Mouse (Mus musculus) layer of hippocampus, adult 9-11 months (tissue): ENCODE data around the gene Tle1.
A peak's percentile ranks its signal among the peaks of the same experiment; 100 is the strongest.

Experiments used
- DNase-seq: peaks from one replicate; pipeline ENCODE4 v3.0.0; 2022

Gene Tle1

DNA sequence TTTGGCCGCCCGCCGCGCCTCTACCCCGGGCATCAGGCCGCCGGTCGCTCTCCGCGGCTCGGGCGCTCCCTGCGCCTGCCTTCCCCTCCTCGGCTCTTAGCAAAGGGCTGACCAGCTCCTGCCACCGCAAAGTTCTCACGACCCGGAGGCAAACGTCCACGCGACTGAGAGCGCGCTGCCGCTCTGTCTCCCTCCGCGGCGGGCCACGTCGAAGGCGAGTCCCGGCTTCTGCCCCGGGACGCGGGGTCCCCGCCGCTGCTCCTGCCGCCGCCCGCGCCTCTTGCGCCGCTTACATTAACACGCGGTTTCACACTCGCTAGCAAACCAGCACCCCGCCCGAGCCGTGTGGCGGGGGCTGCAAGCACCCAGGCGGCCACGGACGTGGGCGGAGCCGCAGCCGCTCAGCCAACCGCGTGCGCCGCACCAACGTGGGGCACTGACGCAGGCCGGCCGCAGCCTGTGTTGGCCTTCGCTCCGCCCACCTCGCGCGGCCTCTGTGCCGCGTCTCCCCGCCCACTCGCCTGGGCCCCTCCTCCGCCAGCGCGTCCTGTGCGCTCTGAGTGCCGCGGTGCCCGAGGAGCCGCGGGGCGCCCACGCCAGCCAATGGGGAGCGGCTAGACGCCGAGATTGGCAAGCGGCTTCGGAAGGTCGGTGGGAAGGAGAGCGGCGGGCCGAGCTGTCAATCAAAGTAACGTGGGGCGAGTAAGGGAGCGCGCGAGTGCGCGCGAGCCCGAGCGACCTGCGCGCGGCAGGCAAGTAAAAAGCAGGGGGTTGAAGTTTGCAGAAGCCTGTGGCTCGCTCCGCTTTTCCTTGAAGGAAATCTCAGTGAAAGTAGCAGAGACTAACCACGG is at the start of gene Tle1:
TSS of gene Tle1 (minus strand) at position 361 of the 851 bp plus-strand sequence.
- peak; percentile 100 for DNase-seq

DNA sequence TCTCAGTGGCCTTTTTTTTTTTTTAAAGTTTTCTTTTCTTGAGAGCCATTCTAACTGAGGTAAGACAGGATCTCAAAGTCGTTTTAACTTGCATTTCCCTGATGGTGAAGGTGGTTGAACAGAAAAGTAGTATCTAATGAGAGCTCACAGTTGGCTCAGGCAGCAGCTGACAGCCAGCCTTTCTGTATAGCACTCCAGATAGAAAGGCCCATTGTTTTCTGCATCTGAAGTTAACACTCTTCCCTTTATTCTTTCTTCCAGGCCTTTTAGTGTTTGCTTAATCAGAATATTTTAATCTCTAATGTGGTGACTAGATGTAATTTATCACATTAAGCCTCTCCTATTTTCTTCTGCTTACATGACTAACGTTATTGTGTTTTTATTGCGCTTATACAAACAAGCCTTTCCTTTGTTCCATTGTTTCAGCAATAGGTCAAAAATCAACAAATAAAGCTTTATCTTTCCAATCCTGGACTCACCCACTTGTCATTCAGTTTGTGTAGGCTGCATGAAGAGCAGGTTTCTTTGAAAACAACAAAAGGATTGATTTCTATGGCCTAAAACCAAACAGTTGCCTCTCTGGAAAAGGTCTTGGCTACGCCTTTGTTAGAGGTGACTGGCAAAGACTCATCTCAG is 33.0 kb upstream of the Tle1 start:
- peak; percentile 7 for DNase-seq

DNA sequence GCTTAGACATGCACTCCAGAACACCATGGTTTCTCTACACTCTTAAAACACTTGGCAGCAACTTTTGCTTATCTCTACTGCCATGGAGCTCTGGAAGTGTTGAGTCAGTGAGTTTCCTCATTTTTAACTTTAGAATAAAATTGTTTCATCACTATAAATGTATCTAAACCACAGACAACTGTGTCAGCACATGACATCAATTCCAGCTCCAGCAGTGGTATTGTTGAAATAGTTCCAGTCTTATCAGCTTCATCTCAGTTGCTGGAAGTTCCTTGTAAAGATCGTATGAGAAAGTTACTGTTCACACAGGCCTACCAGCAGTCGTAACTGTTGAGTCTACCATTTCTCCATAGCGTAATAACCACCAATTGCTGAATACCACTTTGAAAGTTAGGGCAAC is 31.5 kb upstream of the Tle1 start:
- DNase-seq, result no peak

DNA sequence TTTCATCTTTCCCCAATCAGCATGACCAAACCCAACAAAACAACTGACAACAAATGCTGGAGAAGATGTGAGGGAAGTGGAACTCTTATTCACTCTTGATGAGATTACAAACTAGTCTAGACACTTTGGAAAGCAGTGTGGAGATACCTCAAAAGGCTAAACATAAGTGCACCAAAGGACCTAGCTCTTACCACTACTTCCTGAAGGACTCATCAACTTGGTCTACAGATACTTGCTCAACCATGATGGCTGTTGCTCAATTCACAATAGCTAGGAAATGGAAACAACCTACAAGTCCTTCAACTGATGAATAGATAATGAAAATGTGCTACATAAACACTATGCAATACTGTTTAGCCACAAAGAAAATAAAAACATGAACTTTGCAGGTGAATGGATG is 30.1 kb upstream of the Tle1 start:
- no peak for DNase-seq

DNA sequence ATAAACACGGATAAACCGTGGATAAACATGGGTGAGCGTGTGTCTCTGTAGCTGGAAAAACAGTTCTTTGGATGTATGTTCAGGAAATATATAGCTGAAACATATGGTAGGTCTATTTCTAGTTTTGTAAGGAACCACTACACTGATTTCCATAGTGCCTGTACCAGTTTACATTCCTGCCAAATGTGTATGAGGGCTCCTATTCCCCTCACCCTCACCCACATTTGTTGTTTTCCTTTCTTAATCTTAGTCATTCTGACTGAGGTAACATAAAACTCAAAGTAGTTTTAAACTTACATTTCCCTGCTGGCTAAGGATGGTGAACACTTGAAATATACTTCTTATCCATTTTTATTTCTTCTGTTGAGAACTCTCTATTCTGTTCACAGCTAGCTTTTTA is 20.9 kb upstream of the Tle1 start:
- DNase-seq, result no peak

DNA sequence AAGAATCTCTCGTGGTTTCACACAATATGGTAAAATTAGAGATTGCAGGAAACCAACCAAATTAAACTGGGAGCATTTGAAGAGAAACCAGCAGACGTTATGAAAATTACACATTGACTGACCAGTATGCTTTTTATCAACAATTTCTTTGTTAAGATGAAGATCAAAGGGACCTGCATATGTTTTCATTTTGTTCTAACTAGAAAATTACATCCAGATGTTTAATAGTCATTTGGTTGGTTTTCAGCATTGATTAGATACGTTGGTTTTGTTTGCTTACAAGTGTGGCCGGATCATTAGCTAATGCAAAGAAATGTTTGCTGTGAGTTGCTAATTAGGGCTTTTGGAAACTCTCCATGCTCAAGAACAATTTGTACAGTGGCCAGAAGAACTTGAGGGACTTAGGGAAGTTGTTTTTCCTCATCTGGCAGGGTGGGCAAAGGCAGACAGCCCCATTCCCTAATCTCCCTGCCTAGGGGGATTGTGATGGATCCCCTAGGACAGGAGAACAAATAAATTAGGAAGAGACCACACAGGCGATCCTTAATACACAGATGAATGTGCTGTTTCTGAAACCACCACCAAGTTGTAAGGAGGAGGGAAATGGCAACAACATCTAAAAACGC is 3.8 kb upstream of the Tle1 start:
- DNase-seq, result no peak

DNA sequence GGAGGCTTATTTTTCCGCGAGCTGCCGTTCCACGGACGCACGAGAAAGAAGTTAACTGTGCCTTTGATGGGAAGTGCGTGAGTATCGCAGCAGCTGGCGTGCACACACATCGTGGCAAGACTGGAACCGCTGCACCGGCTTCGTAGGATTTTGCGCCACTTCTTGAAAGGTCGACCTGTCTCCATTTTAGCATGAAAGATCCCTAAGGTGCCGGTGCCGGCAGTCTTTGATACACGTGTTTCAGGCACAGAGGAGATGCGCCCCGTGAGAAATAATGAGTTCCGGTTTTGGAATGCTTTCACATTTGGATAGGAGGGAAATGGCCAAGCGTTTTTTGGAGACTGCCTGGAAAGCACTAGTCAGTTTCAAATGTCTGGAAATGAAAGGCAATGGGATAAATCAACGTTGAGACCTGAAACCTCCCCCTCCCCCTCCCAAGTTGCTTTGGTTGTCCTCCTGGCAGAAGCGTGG is 837 bp upstream of the Tle1 start:
- no peak for DNase-seq

DNA sequence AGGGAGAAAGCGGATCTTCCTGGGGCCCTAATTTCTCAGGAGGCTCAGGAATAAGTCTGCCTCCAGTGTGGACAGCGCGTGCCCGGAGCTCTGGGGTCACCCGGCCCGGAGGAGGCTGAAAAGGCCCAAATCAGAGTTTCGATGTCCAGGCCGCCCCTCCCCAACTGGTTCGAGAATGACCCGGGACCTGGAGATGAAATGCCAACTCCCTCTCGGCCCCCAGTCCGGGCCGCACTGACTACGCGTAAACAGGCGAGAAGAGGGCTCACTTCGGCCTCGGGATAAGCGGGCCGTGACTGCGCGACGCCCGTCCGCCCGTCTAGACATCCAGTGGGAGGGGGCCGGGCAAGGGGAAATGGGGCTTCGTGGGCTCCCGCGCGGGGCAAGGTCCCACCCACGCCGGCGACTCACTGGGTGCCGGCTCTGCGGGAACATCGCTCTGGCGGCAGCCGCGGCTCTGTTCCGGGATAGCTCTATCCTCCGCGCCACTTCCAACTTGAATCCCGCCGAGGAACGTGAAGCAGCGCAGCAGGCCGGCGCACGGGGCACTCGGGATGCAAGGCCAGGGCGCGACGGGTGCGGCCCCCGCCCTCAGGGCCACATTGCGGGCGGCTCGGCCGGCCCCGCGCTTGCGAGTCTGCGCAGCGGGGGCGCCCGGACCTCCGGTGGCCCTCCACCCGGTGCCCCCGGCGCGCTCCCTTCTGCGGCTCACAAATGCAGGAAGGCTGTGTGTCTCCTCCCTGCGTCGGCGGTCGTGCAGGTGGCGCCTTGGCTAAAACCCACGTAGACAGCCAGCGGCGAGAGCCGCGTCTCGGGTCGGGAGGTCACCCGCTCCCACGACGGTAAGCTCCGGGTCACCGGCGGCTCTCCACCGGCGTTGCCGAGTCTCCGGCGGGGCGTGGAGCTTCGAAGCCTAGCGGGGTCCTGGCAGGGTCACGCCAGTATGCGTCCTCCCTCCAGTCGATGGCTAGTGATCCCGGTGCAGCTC is 854 bp downstream of the Tle1 start:
- peak; percentile 48 for DNase-seq

DNA sequence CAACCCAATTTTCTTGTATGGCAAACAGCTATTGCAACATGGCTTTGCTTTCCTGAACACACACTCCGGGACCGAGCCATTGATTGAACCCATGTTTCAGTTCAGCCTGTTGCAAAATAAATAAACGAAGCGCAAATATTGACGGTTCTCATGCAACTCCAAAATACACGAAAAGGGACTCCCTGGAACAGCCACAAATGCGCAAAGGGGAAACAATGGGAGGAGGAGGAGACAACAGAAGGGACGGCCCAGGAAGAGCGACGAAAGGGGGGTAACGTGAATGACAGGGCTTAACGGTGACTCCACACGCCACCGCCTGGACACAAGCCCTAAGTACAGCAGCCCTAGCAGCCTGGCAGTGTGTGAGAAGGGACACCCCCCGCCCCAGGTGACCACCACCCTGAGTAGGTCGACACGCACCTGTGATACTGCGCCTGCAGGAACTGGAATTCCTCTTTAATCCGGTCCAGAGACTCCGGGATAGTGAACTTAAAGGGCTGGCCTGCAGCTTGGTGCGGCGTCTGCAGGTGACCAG is 1.8 kb downstream of the Tle1 start:
- peak; percentile 88 for DNase-seq

DNA sequence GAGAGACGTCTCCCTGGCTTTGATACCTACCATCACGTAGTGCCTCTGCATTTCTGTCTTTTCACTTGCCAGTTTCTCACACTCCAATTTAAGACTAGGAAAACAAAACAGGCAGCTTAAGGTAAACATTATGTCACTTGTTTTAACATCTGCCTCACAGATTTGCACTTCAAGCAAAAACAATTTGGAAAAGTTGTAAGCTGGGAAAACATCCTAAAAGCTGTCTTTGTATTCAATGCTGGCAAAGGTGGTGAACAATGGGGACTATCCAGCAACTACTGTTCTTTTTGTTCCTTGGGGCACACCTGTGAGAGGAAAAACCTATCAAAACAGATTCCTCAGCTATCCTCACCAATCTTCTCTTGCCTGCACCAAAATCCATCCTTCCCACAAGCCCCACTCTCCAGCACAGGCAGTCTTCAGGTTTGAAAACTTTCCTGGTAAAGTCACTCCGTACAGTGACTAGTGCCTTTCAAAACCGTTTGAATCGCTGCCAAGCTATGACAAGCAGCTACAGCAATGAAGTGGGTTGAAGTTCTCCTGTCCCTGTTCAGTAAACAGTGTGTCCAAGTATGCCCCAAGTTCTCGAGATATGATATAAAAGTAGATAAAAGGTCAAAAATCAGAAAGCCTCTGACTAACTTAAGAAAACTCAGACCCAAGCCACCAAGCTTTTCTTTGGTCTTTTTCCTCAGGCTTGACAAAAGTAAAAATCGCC is 2.7 kb downstream of the Tle1 start:
- peak; percentile 25 for DNase-seq

DNA sequence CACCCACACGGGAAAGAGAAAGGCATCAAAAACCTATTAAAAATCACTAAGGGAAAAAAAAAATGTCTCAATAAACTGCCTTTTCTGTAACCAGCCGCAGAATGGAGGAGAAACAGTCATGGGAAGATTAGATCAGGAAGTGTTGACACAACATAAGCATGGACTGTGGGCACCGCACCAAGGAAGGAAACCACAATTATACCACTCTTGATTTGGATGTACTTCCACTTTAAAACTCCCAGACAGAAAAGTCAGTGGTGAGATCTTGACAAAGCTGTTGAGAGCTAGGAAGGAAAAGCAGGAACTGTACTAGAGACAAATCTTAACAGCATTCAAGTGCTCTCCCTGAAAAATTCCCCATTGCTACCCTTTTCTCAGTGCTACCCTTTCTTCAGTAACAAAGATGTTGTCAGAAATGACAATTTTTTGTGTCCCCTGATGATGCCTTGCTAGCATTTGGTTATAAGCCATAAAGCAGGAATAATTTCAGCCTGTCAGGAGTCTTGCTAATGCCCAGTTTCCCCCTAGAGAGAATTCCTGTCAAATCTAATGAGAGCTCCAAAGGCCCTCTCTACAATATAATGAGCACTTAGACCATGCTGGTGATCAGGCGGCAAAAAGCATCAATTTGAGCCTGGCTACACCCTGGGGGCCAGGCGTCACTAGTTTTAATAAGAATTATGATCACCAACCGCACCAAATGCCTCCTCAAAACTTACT is 5.4 kb downstream of the Tle1 start:
- no peak for DNase-seq

DNA sequence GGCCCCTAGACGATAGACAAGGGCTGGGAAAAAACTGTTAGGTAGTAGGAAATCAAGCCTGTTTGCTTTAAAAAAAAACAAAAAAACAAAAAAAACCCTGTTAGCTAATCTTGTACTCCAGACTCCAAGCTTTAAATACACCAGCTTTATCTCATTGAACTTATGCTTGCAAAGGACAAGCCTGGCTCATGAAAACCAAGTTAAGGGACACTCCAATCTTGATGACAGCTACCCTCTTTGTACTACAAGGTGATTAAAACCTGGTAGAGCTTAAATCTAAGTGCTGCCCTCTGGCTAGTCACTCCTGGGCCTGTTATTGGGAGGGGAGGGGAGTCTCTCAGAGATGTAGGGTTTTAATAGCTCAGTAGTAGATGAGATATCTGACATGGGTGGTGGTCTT is 7.4 kb downstream of the Tle1 start:
- DNase-seq, result no peak

DNA sequence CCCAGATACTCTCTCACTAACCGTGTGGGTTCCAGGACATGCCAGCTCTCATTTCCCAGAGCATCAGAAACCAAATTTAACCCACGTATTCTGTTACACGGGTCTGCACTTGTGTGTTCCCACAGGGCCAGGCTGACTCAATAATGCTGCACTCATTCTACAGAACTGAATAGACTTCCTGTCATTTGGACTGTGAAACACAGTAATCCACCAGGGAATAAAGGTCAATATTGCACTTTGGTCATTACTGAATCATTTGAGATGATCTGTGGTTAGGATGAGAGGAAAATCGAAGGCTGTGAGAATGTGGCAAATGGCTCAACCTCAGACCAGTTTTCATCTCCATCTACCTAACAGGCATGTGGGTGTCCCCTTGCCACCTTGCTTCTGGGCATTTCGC is 16.2 kb downstream of the Tle1 start:
- no peak for DNase-seq

DNA sequence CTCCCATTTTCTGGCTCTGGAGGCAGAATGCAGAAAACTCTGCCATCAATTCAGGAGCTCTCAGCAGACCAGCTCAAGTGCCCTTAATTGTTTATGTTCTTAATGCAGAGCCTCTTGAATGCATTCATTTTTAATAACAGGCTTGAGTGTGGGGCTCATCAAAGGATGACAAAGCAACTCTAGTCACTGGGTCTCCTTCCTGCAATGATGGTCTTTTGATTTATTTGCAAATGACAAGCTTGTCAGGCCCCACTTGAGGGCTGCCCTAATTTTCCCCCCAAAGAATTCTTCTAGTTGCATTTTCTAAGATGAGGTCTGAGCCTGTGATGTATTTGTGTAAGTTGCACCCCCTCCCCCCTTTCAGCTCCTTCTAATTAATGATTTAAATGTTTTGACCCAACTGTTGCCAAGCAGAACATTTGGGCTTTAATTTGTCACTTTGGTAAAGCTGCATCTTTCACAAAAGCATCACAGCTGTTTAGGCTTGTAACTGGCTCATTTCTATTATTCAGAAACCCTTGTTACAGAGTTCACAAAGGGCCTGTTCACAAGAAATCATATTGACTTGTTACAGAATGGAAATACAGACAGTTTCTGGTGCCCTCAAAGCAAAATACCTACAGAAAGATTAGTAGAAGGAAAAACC is 18.3 kb downstream of the Tle1 start:
- no peak for DNase-seq

DNA sequence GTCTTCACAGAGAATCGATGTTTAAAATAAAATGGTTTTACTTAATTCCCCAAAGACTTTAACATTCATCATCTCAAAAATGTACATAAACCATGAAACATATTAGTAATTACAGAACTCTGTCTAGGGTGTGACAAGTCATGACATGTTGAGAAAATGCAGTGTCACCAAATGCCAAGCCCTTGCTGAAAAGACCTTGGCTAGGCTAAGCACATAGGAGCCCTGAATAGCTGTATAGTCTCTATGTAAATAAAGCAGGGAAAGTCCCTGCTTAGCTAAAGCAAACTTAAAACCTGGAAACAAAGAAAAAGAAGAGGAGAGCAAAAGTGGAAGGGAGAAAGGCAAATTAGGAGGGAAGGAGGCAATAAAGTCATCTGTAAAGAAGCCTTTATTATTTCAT is 24.8 kb downstream of the Tle1 start:
- DNase-seq, result no peak

DNA sequence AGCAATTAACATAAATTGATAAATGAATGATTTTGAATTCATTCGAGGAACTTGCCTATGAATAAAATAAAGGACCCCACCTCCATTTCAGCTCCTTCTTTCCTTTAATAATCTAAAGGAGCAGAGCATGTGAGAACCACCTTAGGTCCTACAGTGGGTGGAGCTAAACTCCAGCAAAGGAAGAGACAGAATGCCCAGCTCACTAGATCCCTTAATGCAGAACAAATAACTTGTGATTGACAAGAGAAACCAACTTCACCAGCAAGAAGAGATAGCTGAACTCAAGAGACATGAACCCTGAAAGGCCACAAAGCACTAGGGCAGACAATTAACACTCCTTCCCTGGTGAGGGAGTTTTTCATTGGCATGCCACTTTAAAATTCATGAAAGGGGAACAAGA is 32.5 kb downstream of the Tle1 start:
- DNase-seq, result no peak

DNA sequence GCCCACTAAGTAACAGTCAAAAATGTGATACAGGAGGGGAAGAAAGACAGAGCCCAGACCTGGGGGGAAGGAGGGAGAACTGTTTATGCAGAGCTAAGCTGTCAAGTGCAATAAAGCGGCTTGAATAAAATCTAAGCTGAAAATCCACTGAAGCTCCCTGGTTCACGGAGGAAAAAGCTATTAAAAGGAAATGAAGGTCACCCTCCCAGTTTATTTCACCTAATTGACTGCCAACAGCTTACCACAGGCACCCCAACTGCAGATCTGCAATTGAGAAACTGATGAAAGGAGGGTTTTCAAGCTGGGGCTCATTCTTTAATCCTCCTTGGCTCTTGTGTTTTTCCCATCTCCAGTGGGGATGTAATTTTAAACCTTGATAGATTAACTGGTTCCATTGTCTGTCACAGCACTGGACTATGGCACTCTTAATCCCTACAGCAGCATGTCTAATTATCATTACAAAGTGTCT is 32.9 kb downstream of the Tle1 start:
- no peak for DNase-seq

DNA sequence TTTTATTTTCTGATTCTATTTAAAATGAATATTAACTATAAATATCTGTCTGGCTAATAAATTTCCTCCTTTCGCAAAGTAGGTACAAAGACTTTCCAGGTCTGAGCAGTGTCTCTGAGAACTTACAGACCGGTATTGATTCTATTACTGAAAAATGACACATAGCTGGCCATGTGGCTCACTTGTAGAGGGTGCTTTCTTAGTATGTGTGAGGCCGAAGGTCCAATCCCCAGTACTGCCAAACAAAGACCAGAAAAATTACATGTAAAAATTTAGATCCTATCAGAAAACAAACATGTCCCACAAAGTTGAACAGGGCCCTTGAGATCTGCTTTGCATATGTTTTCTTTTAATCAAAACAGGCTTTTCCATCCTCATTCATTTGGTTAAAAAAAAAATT is 33.5 kb downstream of the Tle1 start:
- DNase-seq, result no peak

DNA sequence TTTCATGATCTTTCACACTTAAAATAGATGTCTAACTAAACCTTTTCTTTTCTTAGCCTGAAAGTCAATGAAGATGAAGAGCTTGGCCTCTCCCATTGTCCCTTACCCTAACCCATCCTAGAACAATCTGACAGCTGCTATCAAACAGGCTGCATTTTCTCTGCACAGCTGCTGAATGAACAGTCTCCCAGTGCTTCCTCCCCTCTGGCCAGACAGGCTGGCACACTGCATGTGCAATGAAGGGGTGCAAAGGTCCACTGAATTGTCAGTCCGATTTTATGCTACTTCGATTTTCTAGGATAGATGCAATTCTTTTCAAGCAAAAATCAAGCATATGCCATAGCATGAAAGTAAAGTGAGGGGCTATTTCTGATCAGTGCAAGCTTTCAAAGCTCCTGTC is 34.2 kb downstream of the Tle1 start:
- no peak for DNase-seq

DNA sequence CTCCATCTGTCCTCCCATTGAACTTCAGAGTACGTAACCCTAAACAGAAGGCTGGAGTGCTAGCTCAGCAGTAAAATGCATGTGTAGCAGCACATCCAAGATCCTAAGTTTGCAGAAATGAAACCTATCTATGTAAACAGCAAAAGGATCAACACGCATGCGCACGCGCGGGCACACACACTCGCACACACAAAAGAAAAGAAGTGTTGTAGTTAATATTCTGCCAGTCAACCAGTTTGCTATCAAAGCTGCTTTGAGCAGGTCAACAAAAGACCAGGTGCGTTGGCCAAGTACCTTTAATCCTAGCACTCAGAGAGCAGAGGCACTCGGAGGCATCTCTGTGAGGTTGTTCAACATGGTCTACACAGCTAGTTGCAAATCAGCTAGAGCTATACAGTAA is 35.0 kb downstream of the Tle1 start:
- DNase-seq, result no peak
